Comparison of ENCODE assay signal across 31 mouse cellular contexts in the genomic region with DNA sequence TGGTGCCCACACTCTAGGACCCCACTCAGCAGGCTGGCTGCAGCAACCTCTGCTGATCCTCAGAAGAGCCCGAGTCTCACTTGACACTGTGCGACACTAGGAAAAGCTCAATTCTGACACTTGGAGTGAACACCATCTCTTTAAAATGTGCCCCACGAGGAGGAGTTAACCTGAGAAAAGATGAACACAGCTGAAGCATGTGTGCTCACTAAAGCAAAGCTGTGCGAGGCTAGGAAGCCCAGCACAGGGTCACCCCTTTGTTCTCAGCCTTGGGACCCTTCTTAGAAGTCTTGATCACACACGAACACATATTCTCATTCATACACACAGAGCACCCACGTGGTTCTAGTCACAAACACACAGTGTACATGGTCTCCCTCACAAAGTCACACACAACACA. TPM values are rescaled to one million over a fixed set of nuclear protein-coding genes. Genes with fewer than 3 reads are reported as not detected.
"Had no signal": no experiment of that assay in that cellular context is flagged by ENCODE, and none has a peak within 500 bp of the region (broad histone marks: within the 10 kb centered on the region; RNA-seq: fewer than 3 reads in every experiment).

No protein-coding gene starts in this region.

- H3K27ac ChIP-seq: embryonic facial prominence, embryonic 10.5 days; embryonic facial prominence, embryonic 12.5 days; embryonic facial prominence, embryonic 13.5 days; embryonic facial prominence, embryonic 15.5 days; forebrain, embryonic 10.5 days; forebrain, embryonic 12.5 days; forebrain, embryonic 13.5 days; gastrocnemius, adult 2 months; heart, adult 2 months had no signal

- H3K36me3 ChIP-seq: embryonic facial prominence, embryonic 10.5 days; embryonic facial prominence, embryonic 12.5 days; embryonic facial prominence, embryonic 13.5 days; embryonic facial prominence, embryonic 15.5 days; forebrain, embryonic 10.5 days; forebrain, embryonic 12.5 days had no signal

- H3K9ac ChIP-seq: embryonic facial prominence, embryonic 12.5 days; embryonic facial prominence, embryonic 13.5 days; embryonic facial prominence, embryonic 15.5 days; forebrain, embryonic 12.5 days; forebrain, embryonic 13.5 days; forebrain, postnatal 0 days had no signal

- H3K4me1 ChIP-seq: embryonic facial prominence, embryonic 13.5 days; embryonic facial prominence, embryonic 15.5 days; forebrain, embryonic 13.5 days had no signal

- H3K9me3 ChIP-seq: embryonic facial prominence, embryonic 10.5 days; embryonic facial prominence, embryonic 12.5 days; embryonic facial prominence, embryonic 13.5 days; embryonic facial prominence, embryonic 15.5 days; forebrain, embryonic 10.5 days; forebrain, embryonic 12.5 days; forebrain, embryonic 13.5 days had no signal

- DNase-seq: cerebellum, adult 18-20 months; cerebellum, adult 2 months; cerebellum, adult 8-10 months; cerebellum, adult 9-10 months; cerebellum, adult 9-11 months; cerebellum, postnatal 10 days; cerebellum, postnatal 14 days; cerebellum, postnatal 25 days; cerebellum, postnatal 36 days; embryo, embryonic 11 days; forebrain, postnatal 0 days; gastrocnemius, adult 2 months; gastrocnemius, postnatal 10 days; gastrocnemius, postnatal 14 days; gastrocnemius, postnatal 25 days; gastrocnemius, postnatal 36 days; heart, adult 18-20 months; heart, adult 2 months had no signal

- H3K4me3 ChIP-seq: embryonic facial prominence, embryonic 10.5 days; embryonic facial prominence, embryonic 12.5 days; embryonic facial prominence, embryonic 13.5 days; embryonic facial prominence, embryonic 15.5 days; erythroblast, embryonic 14.5 days; forebrain, embryonic 10.5 days; forebrain, embryonic 12.5 days; forebrain, embryonic 13.5 days; gastrocnemius, adult 2 months; heart, adult 2 months had no signal

- H3K27me3 ChIP-seq: embryonic facial prominence, embryonic 12.5 days; embryonic facial prominence, embryonic 13.5 days; embryonic facial prominence, embryonic 15.5 days; forebrain, embryonic 12.5 days; forebrain, embryonic 13.5 days had no signal

- ATAC-seq: forebrain, embryonic 13.5 days; forebrain, embryonic 14.5 days; forebrain, embryonic 16.5 days; forebrain, postnatal 0 days had no signal

- H3K4me2 ChIP-seq: embryonic facial prominence, embryonic 12.5 days; embryonic facial prominence, embryonic 13.5 days; embryonic facial prominence, embryonic 15.5 days; forebrain, embryonic 12.5 days; forebrain, embryonic 13.5 days had no signal

RNA-seq across cellular contexts. Expression of a gene that starts 2.2 kb away (rescaled TPM):
- total RNA-seq: common myeloid progenitor, adult 5-6 weeks; forebrain, postnatal 0 days; granulocyte monocyte progenitor cell, adult 5-6 weeks had no signal
- polyA plus RNA-seq: embryonic facial prominence, embryonic 10.5 days; embryonic facial prominence, embryonic 11.5 days; erythroblast, embryonic 14.5 days; forebrain, postnatal 0 days had no signal
